8 mouse cellular contexts compared by ENCODE assay signal in the genomic region with DNA sequence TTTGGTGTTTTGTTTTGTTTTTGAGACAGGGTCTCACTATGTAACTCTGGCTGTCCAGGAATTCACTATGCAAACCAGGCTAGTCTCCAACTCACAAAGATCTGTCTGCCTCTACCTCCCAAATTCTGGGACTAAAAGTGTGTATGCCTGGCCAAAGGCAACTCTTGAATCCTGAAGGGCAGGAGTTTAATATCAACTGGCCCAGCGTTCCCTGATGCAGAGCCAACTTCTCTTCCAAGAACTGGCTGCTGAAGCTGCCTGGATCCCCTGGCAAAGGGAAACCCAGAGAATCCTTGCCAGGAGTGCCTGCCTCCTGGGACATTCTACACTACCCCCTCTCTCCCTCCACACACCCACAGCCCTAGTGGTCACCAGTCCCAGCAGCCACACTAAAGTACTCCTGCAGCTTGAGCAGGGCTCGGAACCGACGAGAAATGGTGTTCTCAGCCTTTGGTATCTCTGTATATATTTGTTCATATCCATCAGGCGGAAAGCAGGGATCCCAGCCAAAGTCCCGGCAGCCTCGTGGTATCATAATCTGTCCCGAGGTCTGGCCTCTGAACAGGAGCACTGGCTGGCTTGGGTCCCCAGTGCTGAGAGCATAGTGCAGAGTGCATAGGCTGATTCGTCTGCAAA. TPM values are rescaled to one million over a fixed set of nuclear protein-coding genes. Genes with fewer than 3 reads are reported as not detected.
A peak's percentile ranks its signal among the peaks of the same experiment; 100 is the strongest.
DNase-seq lines count a peak whose midpoint lies in the region; ATAC-seq and TF ChIP-seq lines count a peak whose summit lies in the region.
"Had no signal": no experiment of that assay in that cellular context is flagged by ENCODE, and none has a peak within 500 bp of the region (broad histone marks: within the 10 kb centered on the region; RNA-seq: fewer than 3 reads in every experiment).

No protein-coding gene starts in this region.

- no peak overlapping the region for H3K9ac ChIP-seq in midbrain, embryonic 15.5 days
- H3K9ac ChIP-seq in stomach, embryonic 14.5 days (replicated peaks; ENCODE audit: low read depth, low read length) = no peak overlapping the region

- TF ChIP-seq POLR2A in cerebellum, adult 2 months (IDR thresholded peaks at IDR 0.05; ENCODE audit: borderline replicate concordance, insufficient read depth, low read length) = no peak

- no peaks in the 10 kb centered on the region for H3K36me3 ChIP-seq in midbrain, embryonic 15.5 days (replicated peaks)
- 0 out of 2 replicates have a peak, but pooled peaks cover 8% of the 10 kb centered on the region for H3K36me3 ChIP-seq in midbrain, embryonic 10.5 days
- H3K36me3 ChIP-seq in stomach, embryonic 14.5 days (ENCODE audit: control insufficient read depth, insufficient read depth, low read length) = no peaks in the 10 kb centered on the region

- H3K9me3 ChIP-seq in midbrain, embryonic 15.5 days = no peaks in the 10 kb centered on the region
- H3K9me3 ChIP-seq in midbrain, embryonic 10.5 days (replicated peaks) = 0 out of 2 replicates have a peak, but pooled peaks cover 4% of the 10 kb centered on the region
- peaks cover 3% of the 10 kb centered on the region; the same call in 1 of the 2 replicates for H3K9me3 ChIP-seq in stomach, embryonic 14.5 days (ENCODE audit: control insufficient read depth, low read depth, low read length)

- WGBS in midbrain, embryonic 15.5 days = 75% methylated on average over 9 of the region's 9 CpGs
- WGBS in midbrain, embryonic 10.5 days = 89% methylated on average over 9 of the region's 9 CpGs
- 7% methylated on average over 9 of the region's 9 CpGs for WGBS in cerebellum, adult 2 months
- WGBS in stomach, embryonic 14.5 days = 63% methylated on average over 9 of the region's 9 CpGs

- no peak overlapping the region for H3K4me3 ChIP-seq in midbrain, embryonic 15.5 days
- H3K4me3 ChIP-seq in midbrain, embryonic 10.5 days = no peak overlapping the region
- H3K4me3 ChIP-seq in cerebellum, adult 2 months (replicated peaks; ENCODE audit: insufficient read depth, low read depth, low read length) = peak overlapping the region; percentile 51
- no peak overlapping the region for H3K4me3 ChIP-seq in stomach, embryonic 14.5 days (ENCODE audit: low read depth, low read length)
- H3K4me3 ChIP-seq: myocyte had no signal

- H3K4me2 ChIP-seq in midbrain, embryonic 15.5 days = no peak overlapping the region
- H3K4me2 ChIP-seq in stomach, embryonic 14.5 days (replicated peaks; ENCODE audit: low read depth, low read length) = no peak overlapping the region

- H3K27me3 ChIP-seq in midbrain, embryonic 15.5 days (replicated peaks) = no peaks in the 10 kb centered on the region
- H3K27me3 ChIP-seq in midbrain, embryonic 10.5 days (ENCODE audit: low read depth, poor library complexity, severe bottlenecking) = no peaks in the 10 kb centered on the region
- H3K27me3 ChIP-seq in cerebellum, adult 2 months (ENCODE audit: control insufficient read depth, insufficient read depth, low read length) = no peaks in the 10 kb centered on the region
- H3K27me3 ChIP-seq in stomach, embryonic 14.5 days (ENCODE audit: control insufficient read depth, insufficient read depth, low read length) = no peaks in the 10 kb centered on the region

- H3K27ac ChIP-seq in midbrain, embryonic 15.5 days = no peak overlapping the region
- no peak overlapping the region for H3K27ac ChIP-seq in midbrain, embryonic 10.5 days (replicated peaks)
- no peak overlapping the region for H3K27ac ChIP-seq in cerebellum, adult 2 months (ENCODE audit: insufficient read depth, low read length)
- peak overlapping the region; percentile 52; the same call in 1 of the 2 replicates for H3K27ac ChIP-seq in stomach, embryonic 14.5 days (ENCODE audit: low read length)

- no peak for DNase-seq in midbrain, embryonic 10.5 days (ENCODE audit: low spot score)
- DNase-seq in cerebellum, adult 2 months = peak; percentile 72 to 77
- peak; percentile 22 to 59 for DNase-seq in gastrocnemius, postnatal 4 days (ENCODE audit: low spot score in 2 of 2)
- peak; percentile 49 to 59 for DNase-seq in layer of hippocampus, postnatal 10 days (ENCODE audit: low spot score in 2 of 2)
- no peak for DNase-seq in thymus, postnatal 14 days

- H3K4me1 ChIP-seq in midbrain, embryonic 15.5 days = no peaks in the 10 kb centered on the region
- no peaks in the 10 kb centered on the region for H3K4me1 ChIP-seq in midbrain, embryonic 10.5 days
- H3K4me1 ChIP-seq in cerebellum, adult 2 months (ENCODE audit: control insufficient read depth, insufficient read depth, low read length) = peaks cover 4% of the 10 kb centered on the region; the same call in 1 of the 2 replicates
- H3K4me1 ChIP-seq in stomach, embryonic 14.5 days (ENCODE audit: control insufficient read depth, insufficient read depth, low read length) = no peaks in the 10 kb centered on the region

- peak; percentile 50; the same call in 1 of the 2 replicates for ATAC-seq in midbrain, embryonic 15.5 days (replicated peaks)
- no peak for ATAC-seq in stomach, embryonic 14.5 days (ENCODE audit: insufficient number of reproducible peaks, insufficient read depth, low FRiP score, low read depth)

- TF ChIP-seq CTCF in cerebellum, adult 2 months (IDR thresholded peaks at IDR 0.05; ENCODE audit: borderline replicate concordance, insufficient read depth, low read depth, low read length) = no peak

RNA-seq across cellular contexts. Expression of a gene that starts 37.8 kb away (rescaled TPM):
- 1.3 and 2.9 TPM in 2 replicates for polyA plus RNA-seq in midbrain, embryonic 15.5 days (2015; fragmentation: Nextera tagmentation; extraction: Ambion mirVana)
- 2.9 and 3.2 TPM in 2 replicates for polyA plus RNA-seq in midbrain, embryonic 10.5 days (2016; fragmentation: Nextera tagmentation; extraction: Ambion mirVana)
- polyA plus RNA-seq in cerebellum, adult 2 months (2012; rRNA removed) = 3.4 and 4.5 TPM in 2 replicates
- 1 to 10 TPM; 5.6 to 6.6 TPM for total RNA-seq in gastrocnemius, postnatal 4 days (2021)
- total RNA-seq in layer of hippocampus, postnatal 10 days (2021) = 1 to 10 TPM; 2.1 to 3.1 TPM
- polyA plus RNA-seq in stomach, embryonic 14.5 days (2014; fragmentation: Nextera tagmentation; extraction: Ambion mirVana) = 0.98 and 1.3 TPM in 2 replicates

Comparison
In these comparisons a context has a peak if more than half of its experiments do, and no peak if none do; other contexts are left out.
1. DNase-seq: peak in cerebellum, adult 2 months (2 of 2), gastrocnemius, postnatal 4 days (2 of 2) and layer of hippocampus, postnatal 10 days (2 of 2); none in midbrain, embryonic 10.5 days (single experiment) and thymus, postnatal 14 days (single experiment).